Mouse (Mus musculus) bone marrow macrophage, adult 2 months (primary cell): Measurements from ENCODE around the gene Fndc10. TPM values are rescaled to one million over a fixed set of nuclear protein-coding genes. Genes with fewer than 3 reads are reported as not detected.

Experiments used
- H3K27ac ChIP-seq: 2 replicates; pipeline ENCODE4 v1.5.1; 2012; ENCODE audit warnings: low read depth, low read length; ENCODE audit not compliant: insufficient read depth
- H3K4me1 ChIP-seq: 2 replicates; pipeline ENCODE4 v1.6.1; 2012; ENCODE audit warnings: low read length; ENCODE audit not compliant: control insufficient read depth, insufficient read depth
- H3K4me3 ChIP-seq: 2 replicates; pipeline ENCODE4 v1.5.1; 2012; ENCODE audit warnings: mild to moderate bottlenecking, low read length, moderate library complexity; ENCODE audit not compliant: insufficient read depth
- CTCF ChIP-seq: IDR thresholded peaks from 2 replicates; pipeline ENCODE4 v1.5.1; 2012; ENCODE audit warnings: low read depth, mild to moderate bottlenecking, low read length, moderate library complexity
- POLR2A ChIP-seq: IDR thresholded peaks from 2 replicates; pipeline ENCODE4 v1.6.1; 2012; ENCODE audit warnings: mild to moderate bottlenecking, low read depth, low read length, borderline replicate concordance
- polyA plus RNA-seq: library from polyadenylated mRNA; stranded (reverse); fragments of >200 nt; gene quantifications from 2 replicates; pipeline ENCODE4 v1.2.4, GENCODE M21; 2012; ENCODE audit not compliant: missing spikeins, insufficient read depth, insufficient read length

Fndc10 gene
- polyA plus RNA-seq, 1 experiment: 1.0 TPM

- Histone ChIP-seq H3K4me1 (peaks cover 23% of the 10 kb centered on the region), H3K4me3 (no peak overlapping the region), H3K27ac (no peak overlapping the region)
- TF ChIP-seq POLR2A: no peak
- no peak for TF ChIP-seq CTCF
Observed at GRCm38 (mm10) chr4:155703425-155703929, 9.3 kb downstream of the Fndc10 start.

GRCm38 (mm10) chr4:155704721-155705591, 10.8 kb downstream of the Fndc10 start, which contains the start of gene Ssu72:
Gene Ssu72 (plus strand): TSS chr4:155704800.
- Histone ChIP-seq H3K27ac (peak within 1 kb of the TSS; percentile 96), H3K4me3 (peak within 1 kb of the TSS; percentile 90), H3K4me1 (peaks cover 26% of the 10 kb centered on the region)
- TF ChIP-seq POLR2A: no peak
- TF ChIP-seq CTCF: no peak

- no peak for TF ChIP-seq CTCF
- no peak for TF ChIP-seq POLR2A
- Histone ChIP-seq H3K4me3 (peak overlapping the region; percentile 90), H3K4me1 (peaks cover 32% of the 10 kb centered on the region), H3K27ac (peak overlapping the region; percentile 96)
Observed at GRCm38 (mm10) chr4:155705592-155705929, 11.4 kb downstream of the Fndc10 start.

DNA sequence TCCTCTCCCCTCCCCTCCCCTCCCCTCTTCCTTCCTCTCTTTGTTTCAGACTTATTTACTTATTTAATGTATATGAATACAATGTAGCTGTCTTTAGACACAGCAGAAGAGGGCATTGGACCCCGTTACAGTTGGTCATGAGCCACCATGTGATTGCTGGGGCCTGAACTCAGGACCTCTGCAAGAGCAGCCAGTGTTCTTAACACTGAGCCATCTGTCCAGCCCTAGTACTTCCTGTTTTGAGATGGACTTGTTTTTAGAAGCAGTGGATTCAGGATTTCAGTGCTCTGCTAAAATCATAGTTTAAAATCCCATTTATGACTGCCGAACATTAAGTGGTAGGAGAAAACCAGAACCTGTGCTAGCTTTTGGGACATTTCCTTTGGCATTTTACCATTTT, 14.4 kb downstream of the Fndc10 start:
- TF ChIP-seq POLR2A (no peak), CTCF (no peak)
- Histone ChIP-seq H3K4me3 (no peak overlapping the region), H3K4me1 (peaks cover 37% of the 10 kb centered on the region), H3K27ac (peak overlapping the region; percentile 98)

DNA sequence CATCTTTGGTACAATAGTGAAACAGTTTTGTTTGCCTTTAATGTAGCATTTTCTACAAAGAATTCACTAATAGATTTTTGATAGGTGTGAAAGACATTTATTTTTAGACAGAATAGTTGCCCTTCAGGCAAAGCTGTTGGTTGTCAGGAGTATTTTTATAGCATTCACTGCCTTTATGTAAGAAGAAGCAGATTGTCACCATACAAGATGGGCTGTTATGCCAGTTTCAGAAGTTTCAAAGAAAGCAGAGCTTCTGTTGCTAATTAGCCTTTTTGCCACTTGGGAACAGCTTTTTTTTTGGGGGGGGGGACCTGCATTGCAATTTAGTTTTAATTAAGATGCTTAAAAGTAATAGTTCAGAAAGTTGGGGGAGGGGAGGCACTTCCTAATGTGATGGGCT, 14.8 kb downstream of the Fndc10 start:
- Histone ChIP-seq H3K4me1 (peaks cover 35% of the 10 kb centered on the region), H3K27ac (peak overlapping the region; percentile 98), H3K4me3 (no peak overlapping the region)
- no peak for TF ChIP-seq CTCF
- TF ChIP-seq POLR2A: no peak

DNA sequence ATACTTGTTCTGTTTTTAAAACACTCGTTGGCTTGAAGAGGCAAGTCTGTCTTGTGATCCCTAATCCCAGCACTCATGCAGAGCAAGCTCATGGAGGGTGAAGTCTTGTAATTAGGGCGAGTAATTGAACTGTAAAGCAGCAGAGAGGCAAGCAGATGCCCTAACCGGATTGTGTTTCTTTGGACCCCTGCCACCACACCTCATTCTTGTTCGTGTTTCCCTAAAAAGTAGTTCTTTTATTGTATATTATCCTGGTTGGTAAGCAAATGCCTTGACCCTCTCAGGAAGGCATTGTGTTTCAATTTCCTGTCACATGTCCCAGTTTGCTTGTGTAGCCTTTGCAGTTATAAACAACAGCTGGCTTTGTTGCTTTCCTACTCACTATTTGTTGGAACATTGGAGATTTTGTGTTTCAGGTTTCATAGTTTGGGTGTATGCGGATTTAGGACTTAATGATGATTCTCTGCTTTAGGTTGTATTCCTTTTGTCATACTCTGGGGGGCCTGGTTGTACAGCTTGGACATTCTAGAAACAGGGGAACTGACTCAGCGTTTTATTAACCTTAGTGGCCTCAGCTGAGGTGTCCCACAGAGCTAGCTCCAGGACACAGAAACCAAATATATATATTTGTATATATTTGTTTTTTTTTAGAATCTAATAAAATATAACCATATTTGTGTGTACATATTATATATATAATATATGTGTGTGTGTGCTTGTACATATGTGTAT, 16.5 kb downstream of the Fndc10 start:
- Histone ChIP-seq H3K4me3 (peak overlapping the region; percentile 21; the same call in 1 of the 2 replicates), H3K4me1 (peaks cover 35% of the 10 kb centered on the region), H3K27ac (peak overlapping the region; percentile 98)
- TF ChIP-seq CTCF: no peak
- TF ChIP-seq POLR2A: no peak

- TF ChIP-seq CTCF (no peak), POLR2A (no peak)
- no peak overlapping the region for H3K4me3 ChIP-seq
- no peak overlapping the region for H3K27ac ChIP-seq
- H3K4me1 ChIP-seq: 0 out of 2 replicates have a peak, but pooled peaks cover 2% of the 10 kb centered on the region
Observed at GRCm38 (mm10) chr4:155721668-155722083, 27.5 kb downstream of the Fndc10 start.

DNA sequence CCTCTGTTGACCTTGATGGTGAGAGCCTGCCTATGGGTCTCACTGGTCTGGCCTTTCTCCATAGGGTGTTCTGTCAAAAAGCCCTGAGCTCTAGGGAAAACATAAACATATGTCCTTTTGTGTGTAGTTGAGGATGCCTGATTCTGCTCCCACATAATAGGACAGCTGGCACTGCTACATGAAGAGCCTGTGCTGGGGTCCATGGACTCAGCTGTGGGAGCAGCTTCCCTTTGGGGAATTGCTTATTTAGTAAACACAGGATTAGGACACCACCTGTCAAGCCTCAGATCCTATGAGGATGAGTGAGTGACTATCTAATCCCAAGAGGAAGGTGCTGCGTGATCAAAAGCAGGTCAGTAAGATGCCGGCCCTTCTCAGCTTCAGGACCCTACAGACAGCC, 33.9 kb downstream of the Fndc10 start:
- no peak overlapping the region for H3K4me3 ChIP-seq
- peaks cover 17% of the 10 kb centered on the region for H3K4me1 ChIP-seq
- no peak overlapping the region for H3K27ac ChIP-seq
- TF ChIP-seq CTCF: no peak

DNA sequence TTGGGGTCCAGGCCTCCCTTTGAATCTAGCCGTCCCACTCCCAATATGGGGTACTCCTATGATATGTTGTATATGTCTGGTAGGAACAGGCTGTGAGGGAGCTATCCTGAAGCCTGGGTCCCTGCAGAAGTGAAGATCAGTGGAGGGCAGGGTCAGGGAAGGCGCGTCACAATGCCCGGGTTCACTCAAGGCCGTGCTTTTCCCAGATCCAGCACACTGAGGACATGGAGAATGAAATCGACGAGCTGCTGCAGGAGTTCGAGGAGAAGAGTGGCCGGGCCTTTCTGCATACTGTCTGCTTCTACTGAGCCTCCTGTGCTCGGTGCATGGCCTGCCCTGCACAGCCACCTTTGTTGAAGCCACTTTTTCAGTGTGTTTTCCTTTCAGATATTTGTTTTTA, 39.1 kb downstream of the Fndc10 start:
- Histone ChIP-seq H3K4me1 (peaks cover 34% of the 10 kb centered on the region), H3K4me3 (no peak overlapping the region), H3K27ac (peak overlapping the region; percentile 81)
- TF ChIP-seq POLR2A (no peak), CTCF (no peak)

GRCm38 (mm10) chr4:155734350-155734941, 40.3 kb downstream of the Fndc10 start, which contains the start of gene Tmem240:
Gene Tmem240 (plus strand): TSS chr4:155734800.
- no peak for TF ChIP-seq CTCF
- no peak for TF ChIP-seq POLR2A
- H3K4me3 ChIP-seq: peak within 1 kb of the TSS; percentile 77
- H3K4me1 ChIP-seq: peaks cover 34% of the 10 kb centered on the region
- H3K27ac ChIP-seq: peak within 1 kb of the TSS; percentile 85
